Mouse (Mus musculus): Measurements from ENCODE around the gene Rtn2. TPM values are rescaled to one million over a fixed set of nuclear protein-coding genes. Genes with fewer than 3 reads are reported as not detected.

Gene Rtn2
- under 1 TPM; 0.25 to 0.48 TPM for polyA plus RNA-seq (2017; shearing (Covaris generic))

DNA sequence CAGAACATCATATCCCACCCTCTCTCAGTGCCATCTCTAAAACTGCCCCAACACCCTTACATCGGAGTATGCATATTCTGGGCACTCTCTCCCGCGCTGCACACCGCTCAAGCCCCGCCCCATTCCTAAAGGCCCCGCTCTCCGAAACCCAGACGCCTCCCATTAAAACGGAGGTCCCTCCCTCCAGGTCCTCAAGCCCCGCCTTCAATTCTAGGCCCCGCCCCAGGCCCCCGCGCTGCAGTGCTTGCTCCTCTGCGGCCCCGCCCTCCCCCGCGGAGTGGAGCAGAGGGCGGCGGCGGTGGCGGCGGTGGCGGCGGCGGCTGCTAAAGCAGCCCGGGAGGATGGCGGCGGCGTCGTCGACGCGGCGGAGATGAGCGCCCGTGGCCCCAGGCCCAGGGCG is at the start of gene Rtn2:
Gene Rtn2 (plus strand): TSS at position 240 of the 400 bp plus-strand sequence.

DNA sequence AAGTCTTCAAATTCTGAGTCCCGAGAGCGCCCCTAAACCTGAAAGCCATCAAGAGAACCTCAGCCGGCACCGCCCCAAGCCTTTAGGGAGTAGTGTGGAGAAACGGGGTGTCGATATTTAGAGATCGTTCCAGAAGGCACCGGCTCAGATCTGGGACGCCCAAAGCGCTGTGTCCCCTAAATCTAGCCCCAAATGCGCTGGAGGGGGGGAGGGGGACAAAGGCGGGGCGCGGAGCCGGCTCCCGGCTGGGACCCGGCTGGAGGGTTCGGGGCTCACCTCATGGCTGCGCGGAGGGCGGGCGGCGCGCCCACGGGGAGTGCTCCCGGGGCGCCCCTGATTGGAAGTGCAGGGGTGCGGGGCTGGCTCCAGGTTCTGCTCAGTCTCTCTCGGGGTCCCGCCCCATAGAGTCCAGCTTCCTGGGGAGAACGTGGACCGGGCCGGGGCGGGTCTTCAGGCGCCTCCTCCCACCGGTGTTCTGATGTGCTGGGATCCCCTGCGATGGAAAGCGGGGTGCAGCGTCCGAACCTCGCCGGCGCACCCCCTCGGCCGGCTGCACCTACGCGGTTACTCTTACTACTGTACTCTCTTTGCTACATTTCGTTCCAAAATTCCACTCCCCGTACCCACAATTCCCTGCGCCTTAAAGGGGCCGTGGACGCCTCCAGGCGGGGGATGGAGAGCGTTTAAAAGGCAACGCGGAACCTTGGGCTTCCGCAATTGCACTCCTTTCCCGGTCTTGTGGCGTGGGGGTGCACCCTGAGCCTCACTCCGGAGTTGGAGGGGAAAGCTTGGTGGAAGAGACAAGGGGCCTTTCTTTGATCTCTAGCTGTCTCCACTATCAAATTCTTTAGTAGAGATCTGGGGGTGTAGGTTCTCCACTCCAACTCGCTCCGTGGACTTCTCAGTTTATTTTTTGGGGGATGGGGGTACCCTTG is 10.9 kb upstream of the Rtn2 start, which contains the start of gene Vasp:
Gene Vasp (minus strand): TSS at position 580 of the 935 bp plus-strand sequence.

DNA sequence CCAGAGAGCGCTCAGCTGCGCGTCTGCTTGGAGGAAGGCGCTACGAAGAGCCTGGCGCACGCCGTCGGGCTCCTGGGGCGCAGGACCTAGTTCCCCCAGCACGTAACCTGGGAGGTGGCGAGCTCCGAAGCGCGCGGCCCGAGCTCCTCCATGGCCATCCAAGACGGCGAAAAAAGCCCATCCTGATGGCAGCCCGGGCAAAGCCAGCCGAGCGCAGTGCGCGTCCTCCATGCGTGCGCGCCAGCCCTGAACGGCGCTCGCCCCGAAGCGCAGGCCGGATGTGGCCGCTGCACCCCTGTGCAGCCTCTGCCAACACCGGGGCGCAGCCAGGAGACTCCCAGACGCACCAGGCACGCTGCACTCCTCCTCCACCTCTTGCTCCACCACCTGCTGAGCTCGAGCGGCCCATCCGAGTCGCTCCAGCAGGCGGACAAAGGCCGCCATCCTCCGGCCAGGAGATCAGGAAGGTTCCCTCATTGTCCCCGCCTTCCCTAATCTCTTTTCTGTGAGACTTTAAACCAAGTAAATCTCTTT is 2.8 kb upstream of the Rtn2 start, which contains the start of gene Ppm1n:
Gene Ppm1n (minus strand): TSS at position 484 of the 534 bp plus-strand sequence.

DNA sequence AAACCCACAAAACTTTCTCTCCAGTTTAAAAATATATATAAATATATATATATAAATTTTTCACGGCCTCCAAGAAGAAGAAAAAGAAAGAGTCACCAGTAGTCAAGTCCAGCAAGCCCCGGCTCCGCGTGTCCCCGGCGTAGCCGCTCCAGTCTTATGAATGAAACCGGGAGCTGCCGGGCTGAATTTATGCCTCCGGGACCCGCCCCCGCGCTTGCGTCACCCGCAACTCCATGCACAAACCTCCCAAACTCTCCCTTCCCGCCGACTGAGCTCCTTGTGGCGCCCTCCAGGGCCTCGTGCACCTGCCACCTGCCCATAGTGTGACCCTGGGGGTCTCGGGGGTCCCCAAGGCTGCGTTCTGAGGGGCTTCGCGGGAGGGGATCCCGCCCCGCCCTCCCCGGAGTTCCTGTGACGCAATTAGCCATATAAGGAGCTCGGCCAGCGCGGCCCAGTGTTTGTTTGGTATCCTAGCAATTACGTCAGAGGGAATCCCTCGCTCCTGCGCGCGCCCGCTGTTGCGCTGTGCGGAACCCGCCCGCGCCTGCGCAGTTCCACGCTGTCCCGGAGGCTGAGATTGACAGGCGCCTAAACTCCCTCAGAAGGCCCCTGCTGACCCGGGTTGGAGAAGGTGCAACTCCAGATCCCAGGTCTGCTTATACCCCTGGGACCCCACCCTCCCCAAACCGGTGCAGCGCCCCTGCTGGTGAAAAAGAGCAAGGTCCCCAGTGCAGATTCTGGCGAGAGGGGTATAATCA is 27.6 kb downstream of the Rtn2 start, which contains the start of gene Fosb:
Gene Fosb (minus strand): TSS at position 168 of the 758 bp plus-strand sequence.

DNA sequence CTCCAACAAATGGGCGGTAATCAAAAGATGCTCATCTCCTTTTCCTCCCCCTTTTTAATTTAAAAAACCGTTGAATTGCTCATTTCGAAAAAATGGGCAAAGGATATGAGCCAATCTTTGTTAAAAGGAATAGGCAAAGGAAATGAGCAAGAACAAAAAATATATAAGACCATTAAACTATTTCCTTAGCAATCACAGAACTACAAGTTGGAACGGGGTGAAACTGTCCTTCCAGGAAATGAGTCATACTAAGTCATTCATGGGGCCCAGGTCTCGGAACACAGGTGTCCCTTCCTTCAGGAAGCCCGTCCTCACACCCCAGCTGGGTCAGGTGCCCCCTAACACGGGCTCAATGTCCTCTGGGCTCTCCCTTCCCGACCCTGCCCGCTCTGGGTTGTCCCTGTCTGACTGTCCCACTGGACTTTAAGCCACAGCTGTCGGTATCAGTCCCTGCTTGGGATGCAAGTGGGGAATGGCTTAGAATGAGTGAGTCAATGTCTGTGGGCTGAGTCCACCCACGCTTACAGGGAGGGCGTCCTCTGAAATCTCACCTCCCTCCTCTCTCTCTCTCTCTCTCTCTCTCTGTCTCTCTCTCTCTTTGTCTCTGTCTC is 61.9 kb downstream of the Rtn2 start, which contains the start of gene Ercc1:
Gene Ercc1 (plus strand): TSS at position 542 of the 611 bp plus-strand sequence.

Other genes starting within 250 kb of the Rtn2 start
- not detected for gene Rsph6a, start 227.9 kb upstream of the Rtn2 start, polyA plus RNA-seq (2017; shearing (Covaris generic))
- 1 to 10 TPM in 1 of 2 experiments, under 1 TPM in 1; 0.13 to 1.2 TPM for gene Dmwd, start 206.4 kb upstream of the Rtn2 start, polyA plus RNA-seq (2017; shearing (Covaris generic))
- gene Dmpk, start 198.8 kb upstream of the Rtn2 start, polyA plus RNA-seq (2017; shearing (Covaris generic)): under 1 TPM in 1 of 2 experiments, not detected in 1; 0.23 TPM
- gene Six5, start 188.0 kb upstream of the Rtn2 start, polyA plus RNA-seq (2017; shearing (Covaris generic)): under 1 TPM in 1 of 2 experiments, not detected in 1; 0.61 TPM
- gene Gm4969, start 164.3 kb upstream of the Rtn2 start, polyA plus RNA-seq (2017; shearing (Covaris generic)): not detected
- gene Fbxo46, start 162.8 kb upstream of the Rtn2 start, polyA plus RNA-seq (2017; shearing (Covaris generic)): 10 to 100 TPM in 1 of 2 experiments, 1 to 10 TPM in 1; 9.4 to 18.5 TPM
- 10 to 100 TPM in 1 of 2 experiments, 1 to 10 TPM in 1; 9.8 to 10.7 TPM for gene Qpctl, start 133.3 kb upstream of the Rtn2 start, polyA plus RNA-seq (2017; shearing (Covaris generic))
- 10 to 100 TPM; 43.7 to 53.5 TPM for gene Snrpd2, start 132.9 kb upstream of the Rtn2 start, polyA plus RNA-seq (2017; shearing (Covaris generic))
- under 1 TPM in 1 of 2 experiments, not detected in 1; 0.37 TPM for gene Gipr, start 116.5 kb upstream of the Rtn2 start, polyA plus RNA-seq (2017; shearing (Covaris generic))
- 10 to 100 TPM; 21.8 to 28.3 TPM for gene Eml2, start 106.2 kb upstream of the Rtn2 start, polyA plus RNA-seq (2017; shearing (Covaris generic))
- gene Gpr4, start 70.1 kb upstream of the Rtn2 start, polyA plus RNA-seq (2017; shearing (Covaris generic)): under 1 TPM; 0.16 to 0.17 TPM
- gene Opa3, start 54.3 kb upstream of the Rtn2 start, polyA plus RNA-seq (2017; shearing (Covaris generic)): 10 to 100 TPM; 17.5 to 19.0 TPM
- gene Vasp, start 10.8 kb upstream of the Rtn2 start, polyA plus RNA-seq (2017; shearing (Covaris generic)): 100 to 1,000 TPM; 246 to 417 TPM
- gene Ppm1n, start 2.6 kb upstream of the Rtn2 start, polyA plus RNA-seq (2017; shearing (Covaris generic)): 1 to 10 TPM in 1 of 2 experiments, under 1 TPM in 1; 0.77 to 7.4 TPM
- gene Fosb, start 27.4 kb downstream of the Rtn2 start, polyA plus RNA-seq (2017; shearing (Covaris generic)): 1 to 10 TPM in 1 of 2 experiments, under 1 TPM in 1; 0.52 to 1.4 TPM
- gene Ercc1, start 62.2 kb downstream of the Rtn2 start, polyA plus RNA-seq (2017; shearing (Covaris generic)): 10 to 100 TPM; 74.5 to 80.7 TPM
- gene Cd3eap, start 76.9 kb downstream of the Rtn2 start, polyA plus RNA-seq (2017; shearing (Covaris generic)): 10 to 100 TPM; 10.2 to 19.7 TPM
- under 1 TPM; 0.32 to 0.49 TPM for gene Ppp1r13l, start 77.1 kb downstream of the Rtn2 start, polyA plus RNA-seq (2017; shearing (Covaris generic))
- gene Ercc2, start 99.4 kb downstream of the Rtn2 start, polyA plus RNA-seq (2017; shearing (Covaris generic)): 1 to 10 TPM; 5.6 to 7.5 TPM
- 10 to 100 TPM; 19.5 to 32.4 TPM for gene Klc3, start 121.5 kb downstream of the Rtn2 start, polyA plus RNA-seq (2017; shearing (Covaris generic))
- not detected for gene Ckm, start 122.2 kb downstream of the Rtn2 start, polyA plus RNA-seq (2017; shearing (Covaris generic))
- gene Mark4, start 176.2 kb downstream of the Rtn2 start, polyA plus RNA-seq (2017; shearing (Covaris generic)): 10 to 100 TPM in 1 of 2 experiments, 1 to 10 TPM in 1; 6.8 to 12.1 TPM
- under 1 TPM in 1 of 2 experiments, not detected in 1; 0.49 TPM for gene Exoc3l2, start 180.7 kb downstream of the Rtn2 start, polyA plus RNA-seq (2017; shearing (Covaris generic))
- gene Bloc1s3, start 225.7 kb downstream of the Rtn2 start, polyA plus RNA-seq (2017; shearing (Covaris generic)): 10 to 100 TPM; 11.1 to 14.2 TPM
- 100 to 1,000 TPM in 1 of 2 experiments, 10 to 100 TPM in 1; 98.1 to 104 TPM for gene Trappc6a, start 225.8 kb downstream of the Rtn2 start, polyA plus RNA-seq (2017; shearing (Covaris generic))
- under 1 TPM in 1 of 2 experiments, not detected in 1; 0.44 TPM for gene Nkpd1, start 235.2 kb downstream of the Rtn2 start, polyA plus RNA-seq (2017; shearing (Covaris generic))